27 mouse cellular contexts compared by ENCODE assay signal in genomic region chr7:28702601-28703143, GRCm38 (mm10). TPM values are rescaled to one million over a fixed set of nuclear protein-coding genes. Genes with fewer than 3 reads are reported as not detected.
DNase-seq lines count a peak whose midpoint lies in the region; ATAC-seq and TF ChIP-seq lines count a peak whose summit lies in the region.
"Had no signal": no experiment of that assay in that cellular context is flagged by ENCODE, and none has a peak within 500 bp of the region (broad histone marks: within the 10 kb centered on the region; RNA-seq: fewer than 3 reads in every experiment).

No protein-coding gene starts in this region.

- no peak overlapping the region for H3K4me3 ChIP-seq in CH12.LX (replicated peaks in 1 of 3; ENCODE audit: low read depth in 2 of 3, low read length in 2 of 3, poor library complexity in 1 of 3)
- no peak overlapping the region for H3K4me3 ChIP-seq in intestine, embryonic 15.5 days (replicated peaks)
- H3K4me3 ChIP-seq in midbrain, embryonic 16.5 days (ENCODE audit: low read depth, low read length): no peak overlapping the region
- H3K4me3 ChIP-seq: embryonic facial prominence, embryonic 15.5 days; heart, embryonic 12.5 days; layer of hippocampus, adult 2 months; limb, embryonic 15.5 days; liver, embryonic 15.5 days; megakaryocyte, embryonic 14.5 days had no signal

- no peak overlapping the region for H3K4me2 ChIP-seq in CH12.LX (ENCODE audit: insufficient read depth, low read depth, poor library complexity, severe bottlenecking)
- H3K4me2 ChIP-seq in intestine, embryonic 15.5 days (replicated peaks): no peak overlapping the region
- no peak overlapping the region for H3K4me2 ChIP-seq in midbrain, embryonic 16.5 days (ENCODE audit: low read length)
- H3K4me2 ChIP-seq: embryonic facial prominence, embryonic 15.5 days; heart, embryonic 12.5 days; hindbrain, embryonic 14.5 days; limb, embryonic 15.5 days; liver, embryonic 15.5 days had no signal

- peak; percentile 27 to 75; a peak in 2 of 4 replicates for ATAC-seq in hematopoietic stem cell, adult 5-6 weeks (replicated peaks in 1 of 2; ENCODE audit: insufficient read depth in 1 of 2, low FRiP score in 2 of 2, low TSS enrichment in 1 of 2, low read depth in 1 of 2, poor library complexity in 2 of 2, severe bottlenecking in 2 of 2)
- ATAC-seq in intestine, embryonic 15.5 days: no peak
- no peak for ATAC-seq in midbrain, embryonic 16.5 days
- ATAC-seq: forebrain, embryonic 16.5 days; intestine, postnatal 0 days had no signal

- peaks cover 0 to 4% of the 10 kb centered on the region in 2 experiments; a peak in 1 of 4 replicates for H3K4me1 ChIP-seq in CH12.LX (ENCODE audit: control insufficient read depth in 1 of 2, insufficient read depth in 2 of 2)
- H3K4me1 ChIP-seq in intestine, embryonic 15.5 days (replicated peaks): no peaks in the 10 kb centered on the region
- no peaks in the 10 kb centered on the region for H3K4me1 ChIP-seq in midbrain, embryonic 16.5 days (ENCODE audit: control insufficient read depth, insufficient read depth, low read length)
- H3K4me1 ChIP-seq: embryonic facial prominence, embryonic 15.5 days; heart, embryonic 12.5 days; limb, embryonic 15.5 days; liver, embryonic 15.5 days; megakaryocyte, embryonic 14.5 days had no signal

- no peak for TF ChIP-seq EP300 in CH12.LX (IDR thresholded peaks at IDR 0.05; ENCODE audit: low read length)

- H3K79me2 ChIP-seq in CH12.LX (replicated peaks; ENCODE audit: control insufficient read depth, extremely low read depth, insufficient read depth, poor library complexity, severe bottlenecking): no peaks in the 10 kb centered on the region

- dilution Hi-C loops in CH12.LX (cut with MboI; ENCODE audit: extremely low pct_ligation_motif_present, extremely low pct_unique_long_range_greater_than_20kb, low sequenced_read_pairs): no loop called here

- no peak overlapping the region for H3K9ac ChIP-seq in CH12.LX (ENCODE audit: insufficient read depth, low read depth)
- no peak overlapping the region for H3K9ac ChIP-seq in intestine, embryonic 15.5 days
- no peak overlapping the region for H3K9ac ChIP-seq in midbrain, embryonic 16.5 days (ENCODE audit: low read depth, low read length)
- H3K9ac ChIP-seq: embryonic facial prominence, embryonic 15.5 days; heart, embryonic 12.5 days; hindbrain, embryonic 14.5 days; limb, embryonic 15.5 days; liver, embryonic 15.5 days had no signal

- DNase-seq in thymus, postnatal 0 days (ENCODE audit: low spot score): peak; percentile 31
- DNase-seq in thymus, postnatal 4 days: no peak
- DNase-seq in CH12.LX (ENCODE audit: extremely low read depth): no peak
- DNase-seq in splenic B cell, adult 2 months (ENCODE audit: low read depth, low spot score): peak; percentile 25
- DNase-seq: adrenal gland, adult 8-10 months; cerebellum, postnatal 14 days; embryo, embryonic 11 days; heart, postnatal 14 days; kidney, postnatal 10 days; layer of hippocampus, postnatal 36 days; lung, postnatal 10 days; midbrain, embryonic 14.5 days; retina, postnatal 1 day had no signal

- no peak for TF ChIP-seq RAD21 in CH12.LX (IDR thresholded peaks at IDR 0.05; ENCODE audit: low read depth, low read length)

- WGBS in intestine, embryonic 15.5 days: 63% methylated on average over 9 of the region's 9 CpGs
- 70% methylated on average over 9 of the region's 9 CpGs for WGBS in midbrain, embryonic 16.5 days

- no peaks in the 10 kb centered on the region for H3K36me3 ChIP-seq in CH12.LX (replicated peaks in 1 of 2; ENCODE audit: control insufficient read depth in 1 of 2, insufficient read depth in 1 of 2, low read length in 1 of 2)
- no peaks in the 10 kb centered on the region for H3K36me3 ChIP-seq in splenic B cell, adult 2 months (ENCODE audit: control insufficient read depth, insufficient read depth, low read length, poor library complexity, severe bottlenecking)
- H3K36me3 ChIP-seq in intestine, embryonic 15.5 days: no peaks in the 10 kb centered on the region
- H3K36me3 ChIP-seq in midbrain, embryonic 16.5 days (ENCODE audit: control insufficient read depth, insufficient read depth, low read length): no peaks in the 10 kb centered on the region
- H3K36me3 ChIP-seq: embryonic facial prominence, embryonic 15.5 days; limb, embryonic 15.5 days; liver, embryonic 15.5 days had no signal

- in situ Hi-C loops in CH12.LX (cut with MboI; ENCODE audit: low pct_ligation_motif_present, low pct_unique_long_range_greater_than_20kb, low sequenced_read_pairs): no loop called here

- no peaks in the 10 kb centered on the region for H3K27me3 ChIP-seq in CH12.LX (replicated peaks)
- H3K27me3 ChIP-seq in splenic B cell, adult 2 months (ENCODE audit: control insufficient read depth, insufficient read depth, low read length, poor library complexity, severe bottlenecking): no peaks in the 10 kb centered on the region
- H3K27me3 ChIP-seq in intestine, embryonic 15.5 days (replicated peaks): no peaks in the 10 kb centered on the region
- H3K27me3 ChIP-seq in midbrain, embryonic 16.5 days (ENCODE audit: control insufficient read depth, insufficient read depth, low read depth, low read length): no peaks in the 10 kb centered on the region
- H3K27me3 ChIP-seq: embryonic facial prominence, embryonic 15.5 days; heart, embryonic 12.5 days; limb, embryonic 15.5 days; liver, embryonic 15.5 days had no signal

- peaks cover 3% of the 10 kb centered on the region for H3K9me3 ChIP-seq in CH12.LX (replicated peaks; ENCODE audit: low read length)
- H3K9me3 ChIP-seq in intestine, embryonic 15.5 days: no peaks in the 10 kb centered on the region
- no peaks in the 10 kb centered on the region for H3K9me3 ChIP-seq in midbrain, embryonic 16.5 days (replicated peaks; ENCODE audit: control insufficient read depth, low read length, poor library complexity, severe bottlenecking)
- H3K9me3 ChIP-seq: embryonic facial prominence, embryonic 15.5 days; limb, embryonic 15.5 days; liver, embryonic 15.5 days had no signal

- no peak overlapping the region for H3K27ac ChIP-seq in CH12.LX (ENCODE audit: insufficient read depth, low read depth)
- H3K27ac ChIP-seq in intestine, embryonic 15.5 days: no peak overlapping the region
- H3K27ac ChIP-seq in midbrain, embryonic 16.5 days (ENCODE audit: low read length): no peak overlapping the region
- H3K27ac ChIP-seq: embryonic facial prominence, embryonic 15.5 days; hindbrain, embryonic 14.5 days; layer of hippocampus, adult 2 months; limb, embryonic 15.5 days; liver, embryonic 15.5 days had no signal

- TF ChIP-seq POLR2A in CH12.LX (IDR thresholded peaks at IDR 0.05; ENCODE audit: low read depth, low read length): no peak

- TF ChIP-seq CTCF in CH12.LX (conservative IDR thresholded peaks at IDR 0.05 in 1 of 2, IDR thresholded peaks at IDR 0.05 in 1 of 2; ENCODE audit: low read depth in 2 of 2, low read length in 2 of 2): no peak

TF ChIP-seq in CH12.LX, 34 proteins besides CTCF, POLR2A, EP300 and RAD21:
- TF ChIP-seq POLR2AphosphoS2 (IDR thresholded peaks at IDR 0.05; ENCODE audit: low read depth, low read length): no peak
- peak; percentile 94 for TF ChIP-seq ZNF384 (IDR thresholded peaks at IDR 0.05; ENCODE audit: low read depth, low read length)
- TF ChIP-seq ELF1 (IDR thresholded peaks at IDR 0.05; ENCODE audit: low read depth, low read length): peak; percentile 20; the same call in 1 of the 2 replicates

RNA-seq across cellular contexts. Expression of gene Fbxo27, which starts 10.0 kb away (rescaled TPM):
- polyA plus RNA-seq in thymus, postnatal 0 days (2015; fragmentation: Nextera tagmentation; extraction: Ambion mirVana): 15.7 and 16.3 TPM in 2 replicates
- total RNA-seq in CH12.LX (2012; rRNA removed): not detected in 2 replicates
- not detected in 2 replicates for total RNA-seq in CH12.LX (2014; rRNA removed)
- polyA plus RNA-seq in CH12.LX (2012; ENCODE audit: insufficient read length, low read depth): not detected in 2 replicates
- total RNA-seq in hematopoietic stem cell, adult 5-6 weeks (2017): not detected in 2 replicates
- 2.9 and 3.1 TPM in 2 replicates for polyA plus RNA-seq in intestine, embryonic 15.5 days (2015; fragmentation: Nextera tagmentation; extraction: Ambion mirVana)
- 15.1 and 17.3 TPM in 2 replicates for polyA plus RNA-seq in midbrain, embryonic 16.5 days (2015; fragmentation: Nextera tagmentation; extraction: Ambion mirVana)

RNA-seq across cellular contexts. Expression of gene Fbxo17, which starts 13.9 kb away (rescaled TPM):
- 3.8 and 6.3 TPM in 2 replicates for polyA plus RNA-seq in thymus, postnatal 0 days (2015; fragmentation: Nextera tagmentation; extraction: Ambion mirVana)
- total RNA-seq in CH12.LX (2012; rRNA removed): 0.13 and 0.25 TPM in 2 replicates
- total RNA-seq in CH12.LX (2014; rRNA removed): not detected in 2 replicates
- 0.26 and 0.37 TPM in 2 replicates for polyA plus RNA-seq in CH12.LX (2012; ENCODE audit: insufficient read length, low read depth)
- total RNA-seq in hematopoietic stem cell, adult 5-6 weeks (2017): 1.1 and 2.1 TPM in 2 replicates
- polyA plus RNA-seq in intestine, embryonic 15.5 days (2015; fragmentation: Nextera tagmentation; extraction: Ambion mirVana): 6.6 and 6.7 TPM in 2 replicates
- polyA plus RNA-seq in midbrain, embryonic 16.5 days (2015; fragmentation: Nextera tagmentation; extraction: Ambion mirVana): 3.2 and 5.2 TPM in 2 replicates

RNA-seq across cellular contexts. Expression of gene Mrps12, which starts 38.9 kb away (rescaled TPM):
- polyA plus RNA-seq in thymus, postnatal 0 days (2015; fragmentation: Nextera tagmentation; extraction: Ambion mirVana): 169 and 190 TPM in 2 replicates
- 112 and 137 TPM in 2 replicates for total RNA-seq in CH12.LX (2012; rRNA removed)
- 85.9 and 91.6 TPM in 2 replicates for total RNA-seq in CH12.LX (2014; rRNA removed)
- 66.0 and 69.9 TPM in 2 replicates for polyA plus RNA-seq in CH12.LX (2012; ENCODE audit: insufficient read length, low read depth)
- total RNA-seq in hematopoietic stem cell, adult 5-6 weeks (2017): 26.3 and 31.4 TPM in 2 replicates
- 136 and 143 TPM in 2 replicates for polyA plus RNA-seq in intestine, embryonic 15.5 days (2015; fragmentation: Nextera tagmentation; extraction: Ambion mirVana)
- 95.8 and 99.4 TPM in 2 replicates for polyA plus RNA-seq in midbrain, embryonic 16.5 days (2015; fragmentation: Nextera tagmentation; extraction: Ambion mirVana)

RNA-seq across cellular contexts. Expression of gene Sars2, which starts 39.1 kb away (rescaled TPM):
- 22.5 and 25.3 TPM in 2 replicates for polyA plus RNA-seq in thymus, postnatal 0 days (2015; fragmentation: Nextera tagmentation; extraction: Ambion mirVana)
- total RNA-seq in CH12.LX (2012; rRNA removed) (16.7 and 17.1 TPM in 2 replicates), CH12.LX (2014; rRNA removed) (10.5 and 11.7 TPM in 2 replicates)
- 24.7 and 24.9 TPM in 2 replicates for polyA plus RNA-seq in CH12.LX (2012; ENCODE audit: insufficient read length, low read depth)
- total RNA-seq in hematopoietic stem cell, adult 5-6 weeks (2017): 5.9 and 10.6 TPM in 2 replicates
- polyA plus RNA-seq in intestine, embryonic 15.5 days (2015; fragmentation: Nextera tagmentation; extraction: Ambion mirVana): 22.6 and 25.1 TPM in 2 replicates
- 15.6 and 16.4 TPM in 2 replicates for polyA plus RNA-seq in midbrain, embryonic 16.5 days (2015; fragmentation: Nextera tagmentation; extraction: Ambion mirVana)

RNA-seq across cellular contexts. Expression of gene Ccer2, which starts 53.3 kb away (rescaled TPM):
- 0.26 and 0.45 TPM in 2 replicates for polyA plus RNA-seq in thymus, postnatal 0 days (2015; fragmentation: Nextera tagmentation; extraction: Ambion mirVana)
- total RNA-seq in CH12.LX (2012; rRNA removed) (0.17 TPM in 1 of 2 replicates, not detected in the other), CH12.LX (2014; rRNA removed) (not detected in 2 replicates)
- polyA plus RNA-seq in CH12.LX (2012; ENCODE audit: insufficient read length, low read depth): not detected in 2 replicates
- total RNA-seq in hematopoietic stem cell, adult 5-6 weeks (2017): not detected in 2 replicates
- not detected in 2 replicates for polyA plus RNA-seq in intestine, embryonic 15.5 days (2015; fragmentation: Nextera tagmentation; extraction: Ambion mirVana)
- 0.61 and 0.95 TPM in 2 replicates for polyA plus RNA-seq in midbrain, embryonic 16.5 days (2015; fragmentation: Nextera tagmentation; extraction: Ambion mirVana)
- total RNA-seq: adrenal gland, adult 8-10 months; gastrocnemius, adult 18-20 months; gastrocnemius, postnatal 4 days; heart, postnatal 14 days had no signal
- polyA plus RNA-seq: forebrain, embryonic 16.5 days; heart, embryonic 12.5 days; intestine, postnatal 0 days; liver, embryonic 15.5 days had no signal

Comparison
In these comparisons a context has a peak if more than half of its experiments do, and no peak if none do; other contexts are left out.
1. DNase-seq: peak in thymus, postnatal 0 days (single experiment) and splenic B cell, adult 2 months (single experiment); none in thymus, postnatal 4 days (single experiment) and CH12.LX (single experiment).
2. ATAC-seq: peak in hematopoietic stem cell, adult 5-6 weeks (2 of 2); none in intestine, embryonic 15.5 days (single experiment) and midbrain, embryonic 16.5 days (single experiment).